Mouse (Mus musculus): Measurements from ENCODE around the gene Gm527.
A peak's percentile ranks its signal among the peaks of the same experiment; 100 is the strongest.

Gene Gm527

DNA sequence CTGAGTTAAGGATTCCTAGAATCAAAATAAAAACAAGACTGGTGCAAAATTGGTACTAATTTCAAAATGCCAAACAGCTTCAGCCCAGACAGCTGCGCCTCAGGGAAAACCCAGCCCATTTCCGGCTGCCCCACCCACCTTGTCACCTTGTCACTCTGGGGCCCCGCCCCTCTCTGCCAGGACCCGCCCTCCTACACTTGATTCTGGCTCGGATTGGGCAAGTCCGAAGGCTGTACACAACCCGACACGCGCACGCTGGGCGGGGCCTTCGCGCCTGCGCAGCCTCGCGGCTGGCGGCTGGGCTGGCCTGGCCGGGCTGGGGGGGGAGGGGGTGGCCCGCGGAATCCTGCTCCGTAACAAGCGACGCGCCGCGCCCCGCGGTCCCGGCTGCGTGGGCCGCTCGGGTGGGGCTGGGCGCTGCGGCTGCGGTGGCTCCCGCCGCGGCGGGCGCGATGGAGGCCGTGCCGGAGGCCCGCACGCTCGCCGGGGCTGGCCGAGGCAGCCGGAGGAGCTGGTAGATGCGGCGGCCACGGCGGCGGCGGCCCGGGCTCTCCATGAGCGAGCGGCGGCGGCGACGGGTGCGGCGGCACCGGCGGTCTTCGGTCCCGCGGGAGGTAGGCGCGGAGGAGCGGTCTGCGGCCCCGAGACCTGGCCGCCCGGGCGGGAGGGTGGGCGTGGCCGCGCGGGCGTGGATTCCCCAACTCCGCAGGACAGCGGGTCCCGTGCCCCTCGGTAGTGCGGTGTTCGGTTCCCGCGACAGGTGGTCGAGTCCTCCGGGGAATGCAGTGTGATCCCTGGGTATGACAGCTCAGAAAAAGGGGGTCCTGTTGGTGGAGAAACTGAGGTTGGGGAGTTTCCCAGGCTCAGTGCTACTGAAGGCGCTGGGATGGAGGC lies at the start of gene Gm527:
Gene Gm527 (plus strand): TSS at position 329 of the 894 bp plus-strand sequence.
- DNase-seq (ENCODE audit: low spot score in 2 of 2): peak; percentile 93 to 95

GRCm38 (mm10) chr12:64871103-64871502 lies 46.6 kb upstream of the Gm527 start:
- no peak for DNase-seq (ENCODE audit: low spot score in 2 of 2)

GRCm38 (mm10) chr12:64897060-64897730 lies 20.5 kb upstream of the Gm527 start:
- DNase-seq (ENCODE audit: low spot score in 2 of 2): peak; percentile 17 to 72

DNA sequence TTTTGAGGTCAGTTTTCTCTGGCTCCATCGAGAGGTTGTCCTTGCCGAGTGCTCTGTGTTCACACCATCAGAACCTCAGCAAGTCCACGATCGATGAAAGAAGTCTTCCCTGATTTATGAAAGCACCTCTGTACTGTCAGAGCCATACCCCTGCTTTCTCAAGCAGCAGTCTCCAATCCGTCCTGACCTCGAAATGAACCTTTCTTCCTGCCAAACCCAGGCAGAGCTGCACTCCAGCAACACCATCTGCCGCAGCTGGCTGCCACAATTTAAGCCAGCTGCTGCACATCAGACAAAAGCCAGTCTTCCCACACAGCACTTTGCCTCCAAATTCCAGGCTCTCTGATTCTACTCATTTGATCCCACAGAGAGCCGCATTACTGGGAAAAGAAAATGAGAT lies 15.2 kb upstream of the Gm527 start:
- DNase-seq (ENCODE audit: low spot score in 2 of 2): no peak

GRCm38 (mm10) chr12:64903186-64903585 lies 14.5 kb upstream of the Gm527 start:
- no peak for DNase-seq (ENCODE audit: low spot score in 2 of 2)

- DNase-seq (ENCODE audit: low spot score in 2 of 2): no peak
Observed at GRCm38 (mm10) chr12:64912996-64913395, 4.7 kb upstream of the Gm527 start.

- peak in 1 of 2 experiments; percentile 7 for DNase-seq (ENCODE audit: low spot score in 2 of 2)
Observed at GRCm38 (mm10) chr12:64916735-64917134, 971 bp upstream of the Gm527 start.

DNA sequence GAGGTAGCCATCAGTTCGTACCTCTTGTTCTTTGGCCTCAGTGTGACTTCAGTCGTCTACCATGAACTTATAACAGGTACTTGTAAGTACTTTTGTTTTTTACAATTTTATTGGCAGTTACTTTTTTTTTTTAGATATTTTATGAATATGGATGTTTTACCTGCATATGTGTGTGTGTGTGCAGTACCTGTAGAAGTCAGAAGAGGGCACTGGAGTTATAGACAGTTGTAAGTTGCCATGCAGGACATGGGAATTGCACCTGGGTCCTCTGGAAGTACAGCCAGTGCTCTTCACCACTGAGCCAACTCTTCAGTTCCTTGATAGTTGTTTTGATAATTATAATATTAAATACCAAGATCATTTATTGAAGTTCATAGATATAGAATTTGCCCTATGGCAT lies 19.8 kb downstream of the Gm527 start:
- no peak for DNase-seq (ENCODE audit: low spot score in 2 of 2)

- DNase-seq (ENCODE audit: low spot score in 2 of 2): no peak
Observed at GRCm38 (mm10) chr12:64964560-64964959, 46.9 kb downstream of the Gm527 start.

- DNase-seq (ENCODE audit: low spot score in 2 of 2): peak; percentile 97
Observed at GRCm38 (mm10) chr12:64965124-64966026, 47.7 kb downstream of the Gm527 start, which contains the start of the genes Klhl28 and Togaram1. TSS of gene Klhl28 (minus strand) at chr12:64965534. TSS of gene Togaram1 (plus strand) at chr12:64965804.

GRCm38 (mm10) chr12:64966101-64966631 lies 48.5 kb downstream of the Gm527 start:
- peak; percentile 50 to 80 for DNase-seq (ENCODE audit: low spot score in 2 of 2)

DNA sequence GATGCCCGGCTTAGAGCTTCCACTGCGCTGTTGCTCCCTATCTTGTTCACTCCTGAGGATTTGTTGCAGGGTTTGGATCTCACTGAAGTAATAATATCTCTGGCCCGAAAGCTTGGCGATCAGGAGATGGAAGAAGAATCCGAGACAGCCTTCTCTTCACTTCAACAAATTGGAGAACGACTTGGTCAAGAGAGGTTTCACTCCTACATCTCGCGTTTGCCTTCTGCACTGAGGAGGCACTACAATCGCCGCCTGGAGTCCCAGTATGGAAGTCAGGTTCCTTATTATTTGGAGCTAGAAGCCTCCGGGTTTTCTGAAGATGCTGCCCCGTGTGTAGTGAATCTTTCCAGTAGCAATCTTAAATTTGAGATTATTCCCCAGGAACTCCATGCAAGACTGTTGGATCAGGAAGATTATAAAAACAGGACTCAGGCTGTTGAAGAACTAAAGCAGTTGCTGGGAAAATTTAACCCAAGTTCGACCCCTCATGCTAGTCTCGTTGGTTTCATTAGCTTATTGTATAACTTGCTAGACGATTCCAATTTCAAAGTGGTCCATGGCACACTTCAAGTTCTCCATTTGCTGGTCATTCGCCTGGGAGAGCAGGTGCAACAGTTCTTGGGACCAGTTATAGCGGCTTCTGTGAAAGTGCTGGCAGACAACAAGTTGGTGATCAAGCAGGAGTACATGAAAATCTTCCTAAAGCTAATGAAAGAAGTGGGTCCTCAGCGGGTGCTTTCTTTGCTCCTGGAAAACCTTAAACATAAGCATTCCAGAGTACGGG lies 49.1 kb downstream of the Gm527 start:
- no peak for DNase-seq (ENCODE audit: low spot score in 2 of 2)

DNA sequence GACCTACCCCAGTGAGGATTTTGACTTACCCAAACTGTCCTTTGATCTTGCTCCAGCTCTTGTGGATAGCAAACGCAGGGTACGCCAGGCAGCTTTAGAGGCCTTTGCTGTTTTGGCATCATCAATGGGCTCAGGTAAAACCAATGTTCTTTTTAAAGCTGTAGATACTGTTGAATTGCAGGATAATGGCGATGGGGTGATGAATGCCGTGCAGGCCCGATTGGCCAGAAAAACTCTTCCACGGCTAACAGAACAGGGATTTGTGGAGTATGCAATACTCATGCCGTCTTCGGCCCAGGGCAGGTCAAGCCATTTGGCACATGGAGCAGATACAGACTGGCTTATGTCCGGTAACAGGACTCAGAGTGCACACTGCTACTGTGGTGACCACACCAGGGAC lies 49.8 kb downstream of the Gm527 start:
- DNase-seq (ENCODE audit: low spot score in 2 of 2): no peak

GRCm38 (mm10) chr12:64968067-64968466 lies 50.4 kb downstream of the Gm527 start:
- no peak for DNase-seq (ENCODE audit: low spot score in 2 of 2)

DNA sequence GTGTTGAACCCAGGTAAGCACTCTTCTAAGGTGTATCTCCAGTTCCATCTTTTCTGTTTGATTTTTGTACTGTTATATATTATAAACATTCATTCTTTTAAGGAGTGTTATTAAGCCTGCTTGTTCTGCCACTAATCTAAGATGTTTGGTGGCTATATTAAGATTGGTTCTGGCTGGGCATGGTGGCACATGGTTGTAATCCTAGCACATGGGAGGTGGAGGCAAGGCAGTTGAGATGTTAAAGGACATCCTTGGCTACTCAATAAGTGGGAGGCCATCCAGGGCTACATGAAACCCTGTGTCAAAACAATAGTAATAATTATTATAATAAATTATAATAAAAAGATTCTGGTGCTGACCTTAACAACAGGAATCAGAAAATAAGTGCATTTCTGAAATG lies 53.7 kb downstream of the Gm527 start:
- no peak for DNase-seq (ENCODE audit: low spot score in 2 of 2)

GRCm38 (mm10) chr12:64972063-64972462 lies 54.4 kb downstream of the Gm527 start:
- no peak for DNase-seq (ENCODE audit: low spot score in 2 of 2)
